Comparison of ENCODE assay signal across 16 mouse cellular contexts in the genomic region with DNA sequence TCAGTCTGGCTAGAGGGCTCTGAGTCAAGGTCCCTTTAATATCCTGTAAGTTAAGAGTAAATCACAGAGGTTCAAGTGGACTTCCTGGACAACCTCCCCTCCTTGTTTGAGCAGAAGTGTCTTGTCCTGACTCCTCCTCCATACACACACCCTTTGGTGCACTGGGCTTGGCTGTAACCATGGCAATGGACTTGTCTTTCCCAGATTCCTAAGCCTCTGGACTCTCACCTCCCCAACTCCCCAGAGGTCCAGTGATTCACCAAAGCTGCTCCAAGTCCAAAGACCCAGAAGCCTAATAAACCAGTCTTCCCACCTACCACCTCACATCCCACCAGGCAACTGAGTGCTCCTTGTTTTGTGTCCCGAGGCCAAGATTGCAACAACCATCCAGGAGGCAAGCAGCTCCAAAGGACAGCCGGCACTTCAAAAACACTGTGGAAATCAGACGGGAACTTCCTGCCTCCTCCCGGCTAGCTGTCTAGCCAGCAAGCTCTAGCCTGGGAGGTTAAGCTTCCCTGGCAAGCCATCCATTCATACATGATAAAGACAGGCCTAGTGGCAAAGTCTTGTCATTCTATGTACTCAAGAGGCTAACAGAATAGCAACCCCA. TPM values are rescaled to one million over a fixed set of nuclear protein-coding genes. Genes with fewer than 3 reads are reported as not detected.
DNase-seq lines count a peak whose midpoint lies in the region; ATAC-seq and TF ChIP-seq lines count a peak whose summit lies in the region.
"Had no signal": no experiment of that assay in that cellular context is flagged by ENCODE, and none has a peak within 500 bp of the region (broad histone marks: within the 10 kb centered on the region; RNA-seq: fewer than 3 reads in every experiment).

No protein-coding gene starts in this region.

- H3K4me2 ChIP-seq in intestine, postnatal 0 days (replicated peaks; ENCODE audit: low read depth), result no peak overlapping the region
- H3K4me2 ChIP-seq in kidney, postnatal 0 days (ENCODE audit: low read length), result no peak overlapping the region
- no peak overlapping the region for H3K4me2 ChIP-seq in hindbrain, embryonic 12.5 days (replicated peaks)
- no peak overlapping the region for H3K4me2 ChIP-seq in hindbrain, embryonic 11.5 days (replicated peaks; ENCODE audit: low read depth, low read length)
- H3K4me2 ChIP-seq: forebrain, embryonic 12.5 days; hindbrain, embryonic 15.5 days; liver, embryonic 13.5 days had no signal

- H3K4me1 ChIP-seq in intestine, postnatal 0 days (replicated peaks; ENCODE audit: control insufficient read depth, insufficient read depth, low read length), result peaks cover 2% of the 10 kb centered on the region; the same call in 1 of the 2 replicates
- H3K4me1 ChIP-seq in kidney, postnatal 0 days (replicated peaks; ENCODE audit: insufficient read depth, low read length), result peaks cover 9% of the 10 kb centered on the region
- no peaks in the 10 kb centered on the region for H3K4me1 ChIP-seq in hindbrain, embryonic 12.5 days
- H3K4me1 ChIP-seq in hindbrain, embryonic 11.5 days (replicated peaks; ENCODE audit: control insufficient read depth, insufficient read depth, low read length), result 0 out of 2 replicates have a peak, but pooled peaks cover 3% of the 10 kb centered on the region

- TF ChIP-seq CTCF in intestine, postnatal 0 days (IDR thresholded peaks at IDR 0.05; ENCODE audit: low read depth), result no peak
- TF ChIP-seq CTCF in kidney, postnatal 0 days (IDR thresholded peaks at IDR 0.05; ENCODE audit: low read depth), result no peak

- peak; percentile 66 for DNase-seq in 3134 (ENCODE audit: extremely low read depth, insufficient read length, low spot score)
- DNase-seq in NIH3T3 (ENCODE audit: low read depth), result peak; percentile 51
- DNase-seq in kidney, postnatal 0 days (ENCODE audit: low spot score), result peak; percentile 74
- DNase-seq in right cerebral cortex, postnatal 4 days, result no peak
- DNase-seq in frontal cortex, postnatal 14 days (ENCODE audit: low spot score in 2 of 2), result no peak
- no peak for DNase-seq in hindbrain, embryonic 11.5 days (ENCODE audit: low spot score)
- DNase-seq: cerebellum, adult 11-12 months; liver, embryonic 13.5 days; lung, postnatal 10 days; right cerebral cortex, postnatal 25 days had no signal

- ATAC-seq in intestine, postnatal 0 days, result peak; percentile 67; the same call in 1 of the 2 replicates
- ATAC-seq in kidney, postnatal 0 days (replicated peaks; ENCODE audit: low FRiP score, low read depth), result peak; percentile 84
- no peak for ATAC-seq in hindbrain, embryonic 12.5 days (ENCODE audit: low FRiP score)
- ATAC-seq in hindbrain, embryonic 11.5 days (ENCODE audit: low FRiP score), result no peak

- H3K27ac ChIP-seq in intestine, postnatal 0 days (ENCODE audit: low read depth, low read length), result no peak overlapping the region
- H3K27ac ChIP-seq in kidney, postnatal 0 days, result 0 out of 2 replicates have a peak overlapping the region, but pooled peaks have one; percentile 10
- H3K27ac ChIP-seq in hindbrain, embryonic 12.5 days, result no peak overlapping the region
- no peak overlapping the region for H3K27ac ChIP-seq in hindbrain, embryonic 11.5 days (ENCODE audit: low read depth, low read length)
- H3K27ac ChIP-seq: forebrain, embryonic 12.5 days; hindbrain, embryonic 15.5 days; left cerebral cortex, adult 2 months; liver, embryonic 13.5 days; midbrain, embryonic 10.5 days had no signal

- H3K9me3 ChIP-seq in intestine, postnatal 0 days (ENCODE audit: control insufficient read depth), result no peaks in the 10 kb centered on the region
- no peaks in the 10 kb centered on the region for H3K9me3 ChIP-seq in kidney, postnatal 0 days (replicated peaks; ENCODE audit: low read length)
- no peaks in the 10 kb centered on the region for H3K9me3 ChIP-seq in hindbrain, embryonic 12.5 days (replicated peaks)
- no peaks in the 10 kb centered on the region for H3K9me3 ChIP-seq in hindbrain, embryonic 11.5 days (ENCODE audit: control insufficient read depth, low read length)
- H3K9me3 ChIP-seq: forebrain, embryonic 12.5 days; hindbrain, embryonic 15.5 days; liver, embryonic 13.5 days had no signal

- peaks cover 4% of the 10 kb centered on the region; the same call in 1 of the 2 replicates for H3K27me3 ChIP-seq in intestine, postnatal 0 days (replicated peaks; ENCODE audit: control insufficient read depth, insufficient read depth, low read length)
- H3K27me3 ChIP-seq in kidney, postnatal 0 days (ENCODE audit: insufficient read depth, low read length), result no peaks in the 10 kb centered on the region
- H3K27me3 ChIP-seq in hindbrain, embryonic 12.5 days, result peaks cover 31% of the 10 kb centered on the region
- H3K27me3 ChIP-seq in hindbrain, embryonic 11.5 days (ENCODE audit: control insufficient read depth, insufficient read depth, low read length), result peaks cover 17% of the 10 kb centered on the region

- no peaks in the 10 kb centered on the region for H3K36me3 ChIP-seq in intestine, postnatal 0 days (ENCODE audit: control insufficient read depth, insufficient read depth)
- no peaks in the 10 kb centered on the region for H3K36me3 ChIP-seq in kidney, postnatal 0 days (ENCODE audit: insufficient read depth, low read length)
- H3K36me3 ChIP-seq in hindbrain, embryonic 12.5 days, result no peaks in the 10 kb centered on the region
- no peaks in the 10 kb centered on the region for H3K36me3 ChIP-seq in hindbrain, embryonic 11.5 days (ENCODE audit: control insufficient read depth, insufficient read depth, low read length)
- H3K36me3 ChIP-seq: forebrain, embryonic 12.5 days; hindbrain, embryonic 15.5 days; liver, embryonic 13.5 days; midbrain, embryonic 10.5 days had no signal

- 21% methylated on average over 4 of the region's 4 CpGs for WGBS in intestine, postnatal 0 days
- WGBS in kidney, postnatal 0 days, result 8% methylated on average over 4 of the region's 4 CpGs
- WGBS in hindbrain, embryonic 12.5 days, result 50% methylated on average over 4 of the region's 4 CpGs
- WGBS in hindbrain, embryonic 11.5 days, result 70% methylated on average over 4 of the region's 4 CpGs

- H3K9ac ChIP-seq in intestine, postnatal 0 days (ENCODE audit: low read depth, low read length), result no peak overlapping the region
- H3K9ac ChIP-seq in kidney, postnatal 0 days (ENCODE audit: low read depth, low read length), result no peak overlapping the region
- H3K9ac ChIP-seq in hindbrain, embryonic 12.5 days, result no peak overlapping the region
- H3K9ac ChIP-seq in hindbrain, embryonic 11.5 days (ENCODE audit: low read depth, low read length), result no peak overlapping the region
- H3K9ac ChIP-seq: forebrain, embryonic 12.5 days; hindbrain, embryonic 15.5 days; liver, embryonic 13.5 days had no signal

- no peak overlapping the region for H3K4me3 ChIP-seq in intestine, postnatal 0 days (ENCODE audit: low read depth, low read length)
- no peak overlapping the region for H3K4me3 ChIP-seq in kidney, postnatal 0 days (replicated peaks; ENCODE audit: low read depth, low read length)
- H3K4me3 ChIP-seq in hindbrain, embryonic 12.5 days, result no peak overlapping the region
- no peak overlapping the region for H3K4me3 ChIP-seq in hindbrain, embryonic 11.5 days (ENCODE audit: low read depth, low read length)
- H3K4me3 ChIP-seq: forebrain, embryonic 12.5 days; hindbrain, embryonic 15.5 days; left cerebral cortex, adult 2 months; liver, embryonic 13.5 days; midbrain, embryonic 10.5 days had no signal

RNA-seq across cellular contexts. Expression of a gene that starts 17.5 kb away (rescaled TPM):
- 29.4 and 31.2 TPM in 2 replicates for polyA plus RNA-seq in intestine, postnatal 0 days (2015; fragmentation: Nextera tagmentation; extraction: Ambion mirVana)
- 73.4 and 84.0 TPM in 2 replicates for polyA plus RNA-seq in kidney, postnatal 0 days (2015; fragmentation: Nextera tagmentation; extraction: Ambion mirVana)
- polyA plus RNA-seq in hindbrain, embryonic 12.5 days (2016; fragmentation: Nextera tagmentation; extraction: Ambion mirVana), result 114 and 117 TPM in 2 replicates
- 103 and 107 TPM in 2 replicates for polyA plus RNA-seq in hindbrain, embryonic 11.5 days (2014; fragmentation: Nextera tagmentation; extraction: Ambion mirVana)

Comparison
In these comparisons a context has a peak if more than half of its experiments do, and no peak if none do; other contexts are left out.
1. DNase-seq: peak in 3134 (single experiment), NIH3T3 (single experiment) and kidney, postnatal 0 days (single experiment); none in right cerebral cortex, postnatal 4 days (single experiment), frontal cortex, postnatal 14 days (0 of 2) and hindbrain, embryonic 11.5 days (single experiment).
2. ATAC-seq: peak in intestine, postnatal 0 days (single experiment) and kidney, postnatal 0 days (single experiment); none in hindbrain, embryonic 12.5 days (single experiment) and hindbrain, embryonic 11.5 days (single experiment).